ENCODE assay signal across 11 mouse cellular contexts in genomic region chr13:55835548-55836097, GRCm38 (mm10). TPM values are rescaled to one million over a fixed set of nuclear protein-coding genes. Genes with fewer than 3 reads are reported as not detected.
DNase-seq lines count a peak whose midpoint lies in the region; ATAC-seq and TF ChIP-seq lines count a peak whose summit lies in the region.
"Had no signal": no experiment of that assay in that cellular context is flagged by ENCODE, and none has a peak within 500 bp of the region (broad histone marks: within the 10 kb centered on the region; RNA-seq: fewer than 3 reads in every experiment).

No protein-coding gene starts in this region.

- H3K9me3 ChIP-seq in hindbrain, embryonic 10.5 days: no peaks in the 10 kb centered on the region
- no peaks in the 10 kb centered on the region for H3K9me3 ChIP-seq in hindbrain, embryonic 14.5 days (ENCODE audit: control insufficient read depth, low read length)
- no peaks in the 10 kb centered on the region; the same call in 1 of the 2 replicates for H3K9me3 ChIP-seq in forebrain, embryonic 11.5 days (ENCODE audit: control insufficient read depth, low read length)
- no peaks in the 10 kb centered on the region for H3K9me3 ChIP-seq in limb, embryonic 14.5 days (ENCODE audit: control insufficient read depth, low read length)

- no peak overlapping the region for H3K9ac ChIP-seq in hindbrain, embryonic 14.5 days
- no peak overlapping the region for H3K9ac ChIP-seq in forebrain, embryonic 11.5 days (ENCODE audit: low read length)
- H3K9ac ChIP-seq in limb, embryonic 14.5 days (ENCODE audit: low read depth, low read length, severe bottlenecking): peak overlapping the region; percentile 77

- H3K27me3 ChIP-seq in hindbrain, embryonic 10.5 days (ENCODE audit: insufficient read depth, poor library complexity, severe bottlenecking): peaks cover 100% of the 10 kb centered on the region
- peaks cover 92% of the 10 kb centered on the region for H3K27me3 ChIP-seq in hindbrain, embryonic 14.5 days (ENCODE audit: control insufficient read depth, insufficient read depth, low read length)
- H3K27me3 ChIP-seq in forebrain, embryonic 11.5 days (ENCODE audit: control insufficient read depth, insufficient read depth, low read length): peaks cover 95% of the 10 kb centered on the region
- H3K27me3 ChIP-seq in limb, embryonic 14.5 days (ENCODE audit: control insufficient read depth, insufficient read depth, low read length): peaks cover 87% of the 10 kb centered on the region

- ATAC-seq in hindbrain, embryonic 14.5 days (ENCODE audit: low FRiP score): no peak
- no peak for ATAC-seq in forebrain, embryonic 11.5 days (replicated peaks; ENCODE audit: low FRiP score)
- no peak for ATAC-seq in limb, embryonic 14.5 days (ENCODE audit: low FRiP score, low read depth)
- ATAC-seq in frontal cortex, adult (ENCODE audit: low TSS enrichment): no peak

- no peaks in the 10 kb centered on the region for H3K36me3 ChIP-seq in hindbrain, embryonic 10.5 days
- no peaks in the 10 kb centered on the region for H3K36me3 ChIP-seq in hindbrain, embryonic 14.5 days (replicated peaks; ENCODE audit: control insufficient read depth, insufficient read depth)
- H3K36me3 ChIP-seq in forebrain, embryonic 11.5 days (ENCODE audit: control insufficient read depth, insufficient read depth, low read length): no peaks in the 10 kb centered on the region
- no peaks in the 10 kb centered on the region for H3K36me3 ChIP-seq in limb, embryonic 14.5 days (ENCODE audit: control insufficient read depth, insufficient read depth, low read length)

- no peak overlapping the region for H3K27ac ChIP-seq in hindbrain, embryonic 10.5 days
- no peak overlapping the region for H3K27ac ChIP-seq in hindbrain, embryonic 14.5 days
- H3K27ac ChIP-seq in forebrain, embryonic 11.5 days (ENCODE audit: low read depth, low read length): no peak overlapping the region
- H3K27ac ChIP-seq in limb, embryonic 14.5 days (replicated peaks; ENCODE audit: low read depth, low read length): peak overlapping the region; percentile 81

- H3K4me1 ChIP-seq in hindbrain, embryonic 10.5 days (replicated peaks): peaks cover 41% of the 10 kb centered on the region
- no peaks in the 10 kb centered on the region for H3K4me1 ChIP-seq in hindbrain, embryonic 14.5 days (replicated peaks; ENCODE audit: control insufficient read depth, insufficient read depth, low read length)
- peaks cover 13% of the 10 kb centered on the region; the same call in 1 of the 2 replicates for H3K4me1 ChIP-seq in forebrain, embryonic 11.5 days (replicated peaks; ENCODE audit: control insufficient read depth, insufficient read depth, low read length)
- H3K4me1 ChIP-seq in limb, embryonic 14.5 days (ENCODE audit: control insufficient read depth, insufficient read depth, low read length): peaks cover 15% of the 10 kb centered on the region

- peak; percentile 69 for DNase-seq in hindbrain, embryonic 10.5 days (ENCODE audit: low spot score)
- no peak for DNase-seq in hindbrain, embryonic 14.5 days (ENCODE audit: low spot score)
- peak; percentile 34 for DNase-seq in R1 (ENCODE audit: low read depth, low spot score)
- DNase-seq in forebrain, embryonic 11.5 days (ENCODE audit: low spot score): peak; percentile 65
- DNase-seq in limb, embryonic 14.5 days (ENCODE audit: low spot score): no peak
- no peak for DNase-seq in adrenal gland, postnatal 25 days
- DNase-seq in yolk sac, embryonic 10.5 days (ENCODE audit: low spot score): no peak
- DNase-seq: adrenal gland, postnatal 36 days had no signal

- peak overlapping the region; percentile 38 for H3K4me3 ChIP-seq in hindbrain, embryonic 10.5 days
- H3K4me3 ChIP-seq in hindbrain, embryonic 14.5 days (replicated peaks; ENCODE audit: low read length): no peak overlapping the region
- H3K4me3 ChIP-seq in forebrain, embryonic 11.5 days (ENCODE audit: low read depth, low read length): no peak overlapping the region
- H3K4me3 ChIP-seq in limb, embryonic 14.5 days (replicated peaks; ENCODE audit: low read length): peak overlapping the region; percentile 47

- no peak overlapping the region for H3K4me2 ChIP-seq in hindbrain, embryonic 14.5 days (replicated peaks)
- H3K4me2 ChIP-seq in forebrain, embryonic 11.5 days (ENCODE audit: low read depth, low read length, severe bottlenecking): no peak overlapping the region
- peak overlapping the region; percentile 66 for H3K4me2 ChIP-seq in limb, embryonic 14.5 days (replicated peaks; ENCODE audit: low read depth, low read length, severe bottlenecking)

- under 1% methylated on average over 33 of the region's 33 CpGs for WGBS in hindbrain, embryonic 10.5 days
- under 1% methylated on average over 33 of the region's 33 CpGs for WGBS in hindbrain, embryonic 14.5 days
- under 1% methylated on average over 33 of the region's 33 CpGs for WGBS in forebrain, embryonic 11.5 days
- 2% methylated on average over 32 of the region's 33 CpGs for WGBS in limb, embryonic 14.5 days

- TF ChIP-seq POLR2A in limb, embryonic 14.5 days (IDR thresholded peaks at IDR 0.05; ENCODE audit: borderline replicate concordance, extremely low read depth, insufficient read depth, insufficient read length): no peak

RNA-seq across cellular contexts. Expression of gene Pitx1, which starts 0.4 kb away (rescaled TPM):
- 0.47 and 0.80 TPM in 2 replicates for polyA plus RNA-seq in hindbrain, embryonic 10.5 days (2016; fragmentation: Nextera tagmentation; extraction: Ambion mirVana)
- polyA plus RNA-seq in hindbrain, embryonic 14.5 days (2014; fragmentation: Nextera tagmentation; extraction: Ambion mirVana): not detected in 2 replicates
- 0.76 and 0.99 TPM in 2 replicates for polyA plus RNA-seq in forebrain, embryonic 11.5 days (2014; fragmentation: Nextera tagmentation; extraction: Ambion mirVana)
- 59.5 and 94.8 TPM in 2 replicates for polyA plus RNA-seq in limb, embryonic 14.5 days (2012; rRNA removed)
- 63.1 and 84.6 TPM in 2 replicates for polyA plus RNA-seq in limb, embryonic 14.5 days (2014; fragmentation: Nextera tagmentation; extraction: Ambion mirVana)
- not detected in 2 replicates for total RNA-seq in adrenal gland, postnatal 25 days (2021)
- total RNA-seq: adrenal gland, postnatal 36 days; layer of hippocampus, postnatal 10 days had no signal

RNA-seq across cellular contexts. Expression of gene Catsper3, which starts 51.3 kb away (rescaled TPM):
- polyA plus RNA-seq in hindbrain, embryonic 10.5 days (2016; fragmentation: Nextera tagmentation; extraction: Ambion mirVana): not detected in 2 replicates
- 0.21 TPM in 1 of 2 replicates, not detected in the other for polyA plus RNA-seq in hindbrain, embryonic 14.5 days (2014; fragmentation: Nextera tagmentation; extraction: Ambion mirVana)
- polyA plus RNA-seq in forebrain, embryonic 11.5 days (2014; fragmentation: Nextera tagmentation; extraction: Ambion mirVana): not detected in 2 replicates
- 0.18 TPM in 2 replicates for polyA plus RNA-seq in limb, embryonic 14.5 days (2012; rRNA removed)
- polyA plus RNA-seq in limb, embryonic 14.5 days (2014; fragmentation: Nextera tagmentation; extraction: Ambion mirVana): 0.15 TPM in 1 of 2 replicates, not detected in the other
- 0.30 TPM in 1 of 2 replicates, not detected in the other for total RNA-seq in adrenal gland, postnatal 25 days (2021)
- polyA plus RNA-seq: heart, embryonic 14.5 days had no signal

Comparison
In these comparisons a context has a peak if more than half of its experiments do, and no peak if none do; other contexts are left out.
1. DNase-seq: peak in hindbrain, embryonic 10.5 days (single experiment), R1 (single experiment) and forebrain, embryonic 11.5 days (single experiment); none in hindbrain, embryonic 14.5 days (single experiment), limb, embryonic 14.5 days (single experiment), adrenal gland, postnatal 25 days (single experiment) and yolk sac, embryonic 10.5 days (single experiment).
2. H3K4me3 ChIP-seq: peak in hindbrain, embryonic 10.5 days (single experiment) and limb, embryonic 14.5 days (single experiment); none in hindbrain, embryonic 14.5 days (single experiment) and forebrain, embryonic 11.5 days (single experiment).
3. RNA of gene Pitx1, which starts 0.4 kb away (polyA plus RNA-seq): 59.5 to 94.8 TPM in limb, embryonic 14.5 days; 0.76 to 0.99 TPM in forebrain, embryonic 11.5 days, 0.47 to 0.80 TPM in hindbrain, embryonic 10.5 days and not detected in hindbrain, embryonic 14.5 days; every median in the first group is over 10 times any median in the second.